Mouse (Mus musculus) cerebellum, postnatal 25 days (tissue): ENCODE measurements around the gene Fam71a.
A peak's percentile ranks its signal among the peaks of the same experiment; 100 is the strongest.
"Not testable (repeated sequence)": the region's sequence is repeated elsewhere in the genome, so short reads cannot be mapped to it uniquely, and the experiment has no call there.

Source experiments
- DNase-seq, 2 experiments: peaks; one replicate each; pipeline ENCODE4 v3.0.0; 2021; ENCODE audit warnings: mixed read lengths in 2 of 2

The Fam71a gene

DNA sequence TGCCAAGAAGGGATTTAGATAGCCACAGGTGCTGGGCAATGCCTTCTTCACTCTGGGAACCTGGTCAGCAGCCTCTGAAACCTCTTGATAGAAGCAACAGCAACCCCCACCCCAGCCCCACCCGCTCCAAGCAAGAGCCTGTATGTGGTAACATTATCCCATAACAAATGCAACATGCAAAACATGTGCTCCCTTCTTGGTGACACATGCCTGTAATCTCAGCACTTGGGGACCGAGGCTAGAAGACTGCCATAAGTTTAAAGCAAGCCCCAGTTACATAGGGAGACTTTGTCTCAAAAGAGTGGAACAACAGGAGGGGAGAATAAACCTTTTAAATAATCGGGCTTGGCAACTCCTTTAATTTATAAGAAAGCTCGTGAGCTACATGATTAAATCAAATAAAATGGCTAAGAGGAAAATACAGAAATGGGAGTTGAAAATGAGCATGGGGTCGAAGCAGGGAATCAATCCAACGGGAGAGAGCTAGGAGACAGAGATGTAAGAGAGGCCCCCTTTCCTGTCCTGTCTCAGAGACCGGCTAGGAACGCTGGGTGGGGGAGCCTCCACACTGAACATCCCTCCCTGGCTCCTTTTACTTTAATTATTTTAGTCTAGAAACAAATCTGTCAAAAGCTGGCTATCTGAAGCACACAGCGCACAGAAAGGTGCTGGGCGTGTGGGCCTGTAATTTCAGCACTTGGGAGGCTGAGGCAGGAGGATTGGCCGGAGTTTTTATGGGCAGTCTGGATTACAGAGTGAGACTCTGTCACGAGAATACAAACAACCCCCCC lies 17.0 kb upstream of the Fam71a start:
- no peak for DNase-seq

DNA sequence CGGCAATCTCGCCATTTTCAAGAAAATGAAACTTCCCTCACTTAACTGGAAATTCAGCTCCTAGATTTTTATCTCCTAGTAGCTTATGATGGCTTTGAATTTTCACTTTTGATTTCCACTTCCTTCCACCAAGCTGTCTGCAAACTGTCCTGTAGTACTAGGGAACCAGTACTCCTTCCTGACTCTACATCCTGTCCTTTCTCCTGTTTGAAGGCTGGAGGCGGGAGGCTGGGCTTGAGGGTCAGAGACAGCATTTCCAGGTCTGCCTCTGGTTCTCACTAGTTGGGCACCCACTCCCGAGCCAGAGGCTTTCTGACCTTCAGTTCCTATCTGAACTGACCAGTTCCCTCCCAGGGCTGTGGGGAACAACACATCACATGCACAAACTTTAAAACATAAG lies 15.8 kb upstream of the Fam71a start:
- DNase-seq = no peak

DNA sequence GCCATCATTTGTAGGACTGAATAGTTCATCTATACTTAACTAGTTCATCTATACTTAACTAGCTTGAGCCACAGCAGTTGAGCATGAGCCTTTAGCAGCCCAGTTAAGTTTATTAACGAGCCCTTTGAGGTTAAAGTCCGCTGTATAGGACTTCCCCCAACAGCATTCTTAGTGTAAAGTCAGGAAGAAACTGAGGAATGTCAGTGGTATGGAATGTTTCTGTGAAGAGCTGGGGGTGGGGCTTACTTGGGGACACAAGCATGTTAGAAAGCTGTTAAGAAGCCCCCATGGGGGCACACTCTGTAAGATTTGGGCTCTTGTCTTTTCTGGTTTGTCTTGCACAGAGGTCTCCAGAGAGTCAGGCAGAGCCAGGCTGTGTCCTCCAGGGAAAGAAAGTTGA lies 15.2 kb upstream of the Fam71a start:
- DNase-seq = no peak

DNA sequence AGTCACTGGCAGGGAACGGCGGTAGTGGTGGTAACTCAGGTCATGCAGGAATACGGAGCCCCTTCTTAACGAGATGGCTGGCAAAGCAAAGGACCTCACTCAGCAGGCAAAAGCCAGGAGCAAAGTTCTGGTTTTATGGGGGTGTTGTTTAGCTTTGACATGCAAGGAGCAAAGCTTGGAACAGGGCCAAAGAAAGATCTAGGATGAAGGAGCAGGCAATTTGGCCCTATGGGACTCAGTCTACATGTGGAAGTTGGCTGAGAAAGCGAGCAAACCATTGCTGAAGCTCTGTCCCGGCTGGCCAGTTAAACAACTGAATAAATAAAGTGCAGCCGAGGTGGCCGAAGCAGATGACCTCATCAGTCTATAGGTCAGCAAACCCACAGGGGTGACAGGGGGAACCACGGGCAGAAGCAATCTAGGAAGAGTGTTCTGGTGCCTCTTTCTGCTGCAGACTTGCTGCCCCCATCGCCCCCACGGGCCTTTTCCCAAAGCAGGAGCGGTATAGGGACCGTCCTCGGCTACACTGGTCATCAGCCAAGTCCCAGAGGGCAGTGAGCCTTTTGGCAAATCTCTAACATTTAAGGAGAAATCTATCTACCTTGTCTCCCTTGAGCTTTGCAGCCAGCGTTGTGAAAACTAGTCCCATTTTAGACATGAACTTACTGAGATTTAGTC lies 14.0 kb upstream of the Fam71a start:
- DNase-seq = no peak

DNA sequence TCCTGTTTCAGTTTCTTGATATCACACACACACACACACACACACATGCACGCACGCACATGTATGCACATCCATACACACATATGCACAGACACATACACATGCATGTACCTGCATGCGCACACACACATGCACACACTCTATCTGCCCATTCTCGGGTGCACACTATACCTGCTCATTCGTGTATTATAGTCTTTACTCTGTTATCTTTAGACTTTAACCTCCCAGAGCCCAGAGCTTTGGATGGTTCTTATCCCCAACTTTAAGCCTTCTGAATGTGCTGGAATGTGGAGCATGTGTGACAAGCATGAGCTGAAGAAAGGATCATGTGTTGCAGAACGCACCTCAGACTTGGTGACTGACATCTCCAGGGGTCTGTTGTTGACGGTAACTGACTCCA lies 12.3 kb upstream of the Fam71a start:
- no peak for DNase-seq

DNA sequence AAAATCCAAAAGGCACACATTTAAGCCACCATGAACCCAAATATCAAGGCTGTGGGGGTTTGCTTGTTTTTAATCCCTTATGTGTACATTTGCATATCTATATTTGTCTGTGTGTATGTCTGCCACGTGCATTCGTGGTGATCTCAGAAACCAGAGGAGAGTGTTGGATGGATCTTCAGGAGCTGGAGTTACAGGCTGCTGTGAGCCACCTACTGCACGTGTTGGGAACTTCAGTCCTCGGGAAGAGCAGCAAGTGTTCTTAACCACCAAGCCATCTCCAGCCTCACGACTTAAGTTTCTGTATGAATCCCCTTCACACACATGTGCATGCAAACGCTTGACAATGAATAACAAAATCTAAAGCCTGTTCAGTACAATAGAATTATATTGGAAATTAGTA lies 7.9 kb upstream of the Fam71a start:
- peak in 1 of 2 experiments; percentile 25 for DNase-seq

DNA sequence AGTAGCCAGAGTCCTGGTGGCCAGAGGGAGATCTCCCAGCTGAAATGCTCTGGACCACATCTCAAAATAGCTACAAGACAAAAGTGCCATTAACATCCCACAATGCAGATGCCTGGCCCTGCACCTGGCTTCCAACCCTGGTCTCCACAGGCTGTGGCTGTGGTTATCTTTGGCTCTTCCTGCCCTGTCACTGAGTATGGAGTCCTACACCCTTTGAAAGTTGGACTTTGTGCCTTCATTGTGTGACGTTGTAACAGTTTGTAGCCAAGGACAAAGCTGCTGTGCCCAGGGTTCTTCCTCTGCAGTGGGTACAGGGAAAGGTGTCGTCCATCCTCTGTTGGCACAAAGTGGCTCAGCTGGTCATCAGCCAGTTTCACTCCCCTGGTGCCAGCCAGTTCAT lies 5.8 kb upstream of the Fam71a start:
- DNase-seq = no peak

DNA sequence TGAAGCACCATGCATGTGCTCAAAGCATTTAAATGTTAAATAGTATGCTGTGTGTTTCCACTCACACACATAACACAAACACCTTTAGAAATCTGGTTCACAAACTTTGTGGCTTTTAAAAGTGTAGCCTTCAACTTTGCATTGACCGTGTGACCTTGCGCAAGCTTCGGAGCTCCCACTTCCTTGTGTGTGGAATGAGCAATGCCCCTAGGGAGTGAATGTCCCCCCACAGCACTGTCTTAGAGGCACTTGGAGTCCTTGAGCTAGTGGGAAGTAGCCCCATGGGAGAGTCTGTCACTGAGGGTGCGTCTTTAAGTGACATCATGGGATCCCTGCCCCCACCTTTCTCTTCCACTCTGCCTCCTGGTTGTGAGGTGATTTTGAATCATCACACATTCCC lies 1.6 kb upstream of the Fam71a start:
- no peak for DNase-seq

DNA sequence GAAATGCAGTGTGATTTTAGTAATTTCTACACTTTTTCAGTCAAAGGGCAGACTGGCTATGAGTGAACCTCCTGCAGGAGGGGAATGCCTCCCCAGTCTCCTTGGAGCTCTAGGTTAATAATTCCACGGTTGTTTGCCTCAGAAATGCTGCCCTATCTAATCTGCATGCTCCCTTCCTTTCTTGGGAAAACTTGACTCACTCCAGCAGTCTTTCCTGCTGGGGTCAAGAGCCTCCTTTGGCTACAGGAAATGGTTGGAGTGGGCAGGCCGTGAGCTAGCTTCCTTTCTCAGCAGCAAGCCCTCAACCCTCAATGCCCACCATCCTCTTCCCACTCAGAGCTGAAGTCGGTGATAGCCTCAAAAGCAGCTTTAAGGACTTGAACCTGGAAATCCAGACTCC lies 10.3 kb downstream of the Fam71a start:
- DNase-seq = no peak

DNA sequence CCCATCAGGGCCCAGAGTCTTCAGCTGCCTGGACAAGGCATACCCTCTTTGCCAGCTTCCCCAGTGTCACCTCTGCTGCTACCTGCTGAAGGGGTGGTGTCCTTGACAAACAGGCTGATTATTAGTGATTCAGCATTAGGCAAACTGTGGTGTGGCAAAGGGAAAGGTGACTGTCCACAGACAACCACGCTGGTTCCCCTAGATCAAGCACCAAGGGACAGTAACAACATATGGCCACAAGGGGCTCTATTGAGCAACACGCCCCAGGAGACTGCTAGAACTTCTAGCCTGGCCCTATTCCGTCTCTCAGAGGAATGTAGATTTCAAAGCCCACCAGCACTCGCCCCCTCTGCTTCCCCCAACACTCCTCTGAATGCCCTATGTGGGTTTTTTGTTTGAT lies 11.6 kb downstream of the Fam71a start:
- DNase-seq = peak; percentile 50 to 64

DNA sequence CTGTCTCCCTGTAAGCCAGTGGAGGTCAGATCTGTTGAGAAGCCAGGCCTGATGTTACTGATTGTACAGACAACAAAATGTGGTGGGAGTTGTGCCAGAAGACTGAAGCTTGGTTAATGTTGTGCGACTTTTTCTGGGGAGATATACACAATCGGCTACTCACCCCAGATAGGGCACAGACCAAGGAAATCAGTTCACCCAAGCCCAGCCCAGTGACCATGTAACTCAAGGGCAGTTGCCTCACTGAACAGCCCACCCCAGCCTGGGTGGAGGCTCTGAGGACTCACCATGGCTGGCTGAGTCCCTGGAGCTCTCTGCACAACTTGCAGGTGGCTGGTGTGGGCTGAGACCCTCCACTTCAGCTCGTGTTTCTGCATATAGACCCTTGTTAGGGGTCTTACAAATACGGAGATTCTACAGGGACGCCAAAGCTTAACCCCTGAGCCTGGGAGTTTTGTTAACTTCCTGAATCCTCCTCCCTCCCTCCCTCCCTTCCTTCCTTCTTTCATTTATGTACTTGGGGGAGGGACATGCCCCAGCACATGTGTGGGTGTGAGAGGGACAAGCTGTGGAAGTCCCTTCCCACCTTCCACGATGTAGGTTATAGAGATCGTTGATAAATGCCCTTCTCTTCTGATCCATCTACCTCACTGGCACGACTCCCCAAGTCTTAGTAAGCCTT lies 13.6 kb downstream of the Fam71a start:
- no peak for DNase-seq

DNA sequence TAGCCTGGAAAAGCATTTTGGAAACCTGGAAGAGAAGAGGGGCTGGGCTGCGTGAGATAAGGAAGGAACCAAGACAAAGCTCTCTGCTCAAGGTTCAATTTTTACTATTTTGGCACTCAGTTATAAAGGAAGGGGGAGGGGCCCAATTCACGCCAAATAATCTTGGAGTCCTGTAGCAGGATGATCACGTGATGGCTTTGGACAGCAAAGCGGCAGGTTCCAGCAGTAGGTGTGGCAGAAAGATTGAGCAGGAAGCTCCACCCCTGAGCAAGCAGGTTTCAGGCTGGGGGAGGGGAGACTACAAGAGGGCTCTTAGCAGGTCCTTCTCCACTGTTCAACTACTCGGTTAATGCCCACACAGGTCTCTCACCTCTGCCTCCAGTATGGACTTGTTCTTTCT lies 15.1 kb downstream of the Fam71a start:
- not testable (repeated sequence) for DNase-seq

DNA sequence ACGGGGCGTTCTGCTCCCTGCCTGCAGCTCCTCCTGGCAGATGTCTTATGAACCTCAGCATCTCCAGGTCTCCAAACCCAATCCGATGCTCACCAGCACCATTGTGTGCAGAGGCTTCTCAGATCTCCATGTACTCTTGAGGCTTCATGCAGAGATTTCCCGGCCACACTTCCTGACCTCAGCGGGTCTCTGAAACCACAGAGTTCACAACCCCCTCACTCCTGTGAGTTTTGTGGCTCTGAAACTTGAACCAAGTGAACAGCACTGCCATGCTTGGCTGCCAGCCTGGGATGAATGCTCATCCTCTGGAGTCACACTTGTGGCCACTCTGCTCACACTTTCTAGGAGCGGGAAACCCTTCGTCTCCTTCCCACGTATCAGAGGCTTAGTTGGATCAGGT lies 23.6 kb downstream of the Fam71a start:
- DNase-seq = no peak

DNA sequence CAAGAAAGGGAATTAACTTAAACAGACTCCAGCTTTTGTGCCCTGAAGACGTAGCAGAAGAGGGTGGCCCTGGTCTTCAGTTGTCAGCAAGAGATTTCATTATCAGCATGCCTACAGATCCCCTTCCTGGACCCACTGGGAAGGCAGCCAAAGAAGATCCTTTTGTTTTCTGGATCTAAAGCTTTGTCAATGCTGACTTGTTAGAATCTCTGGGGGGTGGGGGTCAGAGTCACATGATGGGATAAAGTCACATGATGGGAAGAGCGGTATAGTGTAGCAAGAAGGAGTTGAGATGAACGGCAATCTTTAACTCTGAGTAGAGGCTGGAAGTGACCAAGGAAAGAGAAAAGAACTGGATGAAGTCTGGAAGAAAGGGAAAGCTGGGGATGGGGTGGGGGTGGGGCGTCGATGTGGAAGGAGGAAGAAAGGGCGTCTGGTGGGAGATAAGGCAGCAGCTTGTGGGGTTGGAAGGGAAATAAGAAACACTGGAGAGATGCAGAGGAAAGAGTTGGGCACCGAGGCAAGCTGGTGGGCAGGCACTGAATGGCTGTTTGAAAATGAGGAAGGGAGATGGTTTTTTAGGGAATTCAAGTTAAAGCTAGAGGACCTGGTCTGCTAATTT lies 25.6 kb downstream of the Fam71a start:
- no peak for DNase-seq

DNA sequence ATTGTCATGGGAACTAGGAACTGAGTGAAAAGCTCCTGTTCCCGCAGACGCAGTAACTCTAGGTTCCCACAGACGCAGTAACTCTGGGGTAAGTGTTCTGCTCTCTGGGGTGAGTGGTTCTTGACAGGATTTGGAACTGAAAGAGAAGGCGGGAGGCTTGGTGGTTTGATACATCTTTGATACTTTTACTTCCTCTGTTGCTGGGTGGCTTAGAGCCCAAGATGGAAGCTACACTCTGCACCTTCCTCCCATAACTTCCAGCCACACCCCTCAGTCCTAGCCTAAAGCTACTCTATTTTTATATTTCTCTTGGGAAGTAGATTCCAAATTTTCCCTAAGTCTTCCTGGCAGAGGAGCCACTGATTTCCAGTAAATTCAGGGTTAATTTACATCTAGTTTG lies 26.2 kb downstream of the Fam71a start:
- no peak for DNase-seq

DNA sequence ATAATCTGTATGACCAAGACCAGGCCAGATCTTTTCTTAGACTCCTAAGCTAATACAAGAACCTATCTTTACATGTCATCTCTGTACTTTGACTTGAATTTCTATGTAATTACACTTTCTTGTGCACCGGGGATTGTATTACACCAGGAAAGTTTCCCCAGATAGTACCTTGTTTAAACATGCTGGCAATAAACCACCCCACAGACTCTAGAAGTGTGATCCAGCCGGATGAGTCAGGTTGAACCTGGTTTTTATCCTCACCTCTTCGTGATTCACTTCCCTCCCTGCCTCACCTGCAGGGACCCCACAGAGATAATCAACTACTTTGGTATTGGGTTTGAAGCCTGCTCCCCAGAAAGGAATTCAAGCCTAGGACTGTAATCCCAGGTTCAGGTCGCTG lies 29.2 kb downstream of the Fam71a start:
- DNase-seq = no peak

DNA sequence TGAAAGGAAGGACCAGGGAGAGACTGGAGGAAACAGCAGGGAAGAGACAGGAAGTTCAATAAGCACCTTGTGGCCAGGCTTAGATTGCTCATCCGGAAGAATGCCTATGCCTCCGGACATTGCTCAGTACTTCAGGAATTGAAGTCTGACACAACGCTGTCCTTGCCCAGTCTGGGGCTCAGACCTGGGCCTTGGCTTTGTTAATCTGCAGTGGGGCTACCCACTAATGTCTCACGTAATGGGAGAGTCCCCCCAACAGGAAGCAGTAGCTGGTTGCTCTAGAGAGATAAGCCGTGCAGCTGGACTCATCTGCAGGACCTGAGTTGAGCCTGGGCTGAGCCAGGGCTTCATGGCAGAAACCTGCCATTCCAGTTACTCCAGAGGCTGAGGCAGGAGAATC lies 31.7 kb downstream of the Fam71a start:
- DNase-seq = no peak

DNA sequence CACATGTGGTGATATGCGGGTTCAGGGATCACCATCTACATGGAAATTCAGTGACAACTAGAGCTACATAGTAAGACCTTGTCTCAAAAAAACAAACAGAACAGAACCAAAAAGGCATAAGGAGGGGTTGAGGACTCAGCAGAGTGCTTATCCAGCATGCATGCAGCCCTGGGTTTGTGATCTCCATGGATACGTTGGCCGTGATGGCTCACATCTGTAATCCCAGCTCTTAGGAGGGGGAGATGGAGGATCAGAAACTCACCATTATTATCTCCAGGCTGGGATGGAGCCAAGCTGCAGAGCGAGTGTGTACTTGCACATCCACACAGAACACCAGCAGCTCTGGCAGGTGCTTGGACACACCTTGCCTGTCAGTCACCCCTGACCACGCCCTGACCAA lies 32.4 kb downstream of the Fam71a start:
- no peak for DNase-seq

DNA sequence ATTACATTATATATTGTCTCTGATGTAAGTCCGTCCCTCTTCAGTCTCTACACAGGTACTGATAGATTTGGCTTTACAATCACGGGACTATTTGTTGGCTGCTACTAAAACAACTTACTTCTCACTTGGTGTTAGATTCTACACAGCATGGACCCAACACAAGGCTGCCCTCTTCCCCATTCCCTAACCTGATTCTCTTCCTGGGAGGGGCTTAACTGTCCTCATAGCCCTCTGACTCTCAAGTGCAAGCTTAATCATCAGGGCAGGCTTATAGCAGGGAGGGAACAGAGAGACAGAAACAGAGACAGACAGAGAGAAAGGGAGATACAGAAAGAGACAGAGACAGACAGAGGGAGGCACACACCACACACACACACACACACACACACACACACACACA lies 32.9 kb downstream of the Fam71a start:
- no peak for DNase-seq

DNA sequence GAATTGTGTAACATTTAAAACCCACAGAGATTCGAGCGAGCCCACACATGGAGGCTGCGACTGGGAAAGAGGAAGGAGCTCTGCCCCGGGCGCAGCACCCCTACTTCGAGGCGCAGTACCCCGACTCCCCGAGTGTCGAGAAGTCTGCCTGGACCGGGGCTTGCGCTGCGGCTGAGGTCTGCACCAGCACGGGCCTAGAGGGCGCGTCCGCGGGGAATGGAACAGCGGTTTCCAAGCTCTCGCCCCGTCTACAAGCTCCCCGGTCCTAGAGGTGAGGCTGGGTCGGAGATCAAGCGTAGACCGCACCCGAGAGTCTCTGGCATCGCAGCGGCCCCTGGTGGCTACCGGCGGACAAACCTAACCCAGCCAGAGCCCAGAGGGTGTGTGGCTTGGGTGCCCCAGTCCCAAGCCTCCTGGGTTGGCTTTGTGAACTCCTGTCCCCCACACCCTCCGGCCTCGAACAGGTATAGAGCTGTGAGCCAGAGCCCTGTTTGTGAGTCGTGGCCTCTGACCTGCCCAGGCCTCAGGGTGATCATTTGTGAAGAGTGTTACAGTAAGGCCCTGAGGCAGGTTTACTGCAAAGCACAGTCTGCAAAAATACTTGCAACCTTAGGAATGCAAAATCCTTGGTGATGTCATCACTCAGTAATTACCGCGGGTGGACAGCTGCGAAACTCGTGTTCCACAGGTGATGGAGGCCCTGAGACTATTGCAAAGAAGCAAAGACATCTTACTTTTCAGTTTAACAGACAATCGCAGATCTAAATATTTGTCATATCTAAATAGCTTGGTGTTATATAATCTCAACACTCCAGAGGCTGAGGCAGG lies 38.6 kb downstream of the Fam71a start:
- DNase-seq = peak; percentile 51 to 69

DNA sequence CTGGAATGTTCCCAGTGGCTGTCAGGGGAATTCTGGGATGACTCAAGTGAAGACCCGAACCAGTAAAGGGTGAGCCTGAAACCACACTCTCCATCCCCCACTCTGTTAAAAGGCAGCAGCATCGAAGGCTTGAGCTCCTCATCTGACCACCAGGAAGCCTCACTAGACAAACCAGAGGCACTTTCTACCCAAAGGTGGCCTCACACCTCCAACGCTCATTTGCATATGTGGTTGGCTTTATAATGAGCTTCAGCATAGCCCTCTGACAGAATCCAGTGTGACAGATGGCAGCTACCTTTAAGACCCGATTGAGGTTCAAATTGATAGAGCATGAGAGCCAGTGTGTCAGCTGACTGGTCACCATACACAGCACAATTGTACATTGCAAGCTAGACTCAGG lies 40.3 kb downstream of the Fam71a start:
- DNase-seq = no peak

DNA sequence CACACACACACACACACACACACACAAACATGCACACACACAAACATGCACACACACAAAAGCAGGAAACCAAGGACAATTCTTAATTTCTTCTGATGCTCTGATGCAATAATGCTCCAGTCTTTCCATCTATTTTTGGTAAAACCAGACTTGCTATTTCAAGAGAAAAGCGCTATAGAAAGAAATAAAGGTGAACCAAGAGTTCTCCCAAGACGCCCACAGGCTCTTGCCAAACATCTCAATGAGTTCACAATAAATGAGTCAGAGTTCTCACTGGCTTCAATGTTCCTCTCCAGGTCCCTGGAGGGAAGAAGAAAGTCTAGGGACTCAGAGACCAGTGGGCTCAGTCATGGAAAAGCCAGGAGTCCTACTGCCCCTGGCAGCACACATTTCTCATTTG lies 40.9 kb downstream of the Fam71a start:
- DNase-seq = no peak

DNA sequence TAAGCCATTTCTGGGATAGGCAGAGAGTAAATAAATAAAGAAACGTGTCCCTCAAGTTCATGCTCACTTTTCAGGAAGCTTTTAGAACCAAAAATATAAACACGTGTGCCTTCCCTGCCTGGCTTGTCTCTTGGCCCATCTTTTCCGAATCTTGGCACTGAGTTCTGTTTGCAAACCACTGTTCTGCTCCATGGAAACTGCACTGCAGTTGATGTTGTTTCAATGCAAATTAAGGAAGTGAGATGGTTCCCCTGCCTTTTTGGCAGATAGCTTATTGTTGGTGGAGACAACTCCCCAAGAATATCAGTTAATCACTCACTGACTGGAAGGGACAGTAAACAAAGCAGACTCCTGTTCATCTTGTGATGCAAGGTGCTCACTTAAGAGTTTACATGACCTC lies 41.9 kb downstream of the Fam71a start:
- DNase-seq = no peak
